Mouse (Mus musculus): Measurements from ENCODE around the gene Mfsd12. TPM values are rescaled to one million over a fixed set of nuclear protein-coding genes. Genes with fewer than 3 reads are reported as not detected.

Gene Mfsd12
- total RNA-seq, 2 experiments from 2014 or later: 12.5 to 13.7 TPM

- intact Hi-C loops (cut with DNase I): no loop called here
- DNase-seq (ENCODE audit: low spot score): no peak
Measured at GRCm38 (mm10) chr10:81377362-81377664, 20.0 kb downstream of the Mfsd12 start.

- intact Hi-C loops (cut with DNase I): no loop called here
- no peak for DNase-seq (ENCODE audit: low spot score)
Measured at GRCm38 (mm10) chr10:81377793-81378552, 20.7 kb downstream of the Mfsd12 start, which contains the start of gene Fzr1. Gene Fzr1, minus strand, starts transcription at chr10:81378516.

- DNase-seq (ENCODE audit: low spot score): peak; percentile 100
- intact Hi-C loops (cut with DNase I): no loop called here
Measured at GRCm38 (mm10) chr10:81378553-81379182, 21.4 kb downstream of the Mfsd12 start.

GRCm38 (mm10) chr10:81379183-81379553, 21.9 kb downstream of the Mfsd12 start:
- DNase-seq (ENCODE audit: low spot score): no peak
- intact Hi-C loops (cut with DNase I): no loop called here

- intact Hi-C loops (cut with DNase I): no loop called here
- DNase-seq (ENCODE audit: low spot score): no peak
Measured at GRCm38 (mm10) chr10:81379809-81380378, 22.6 kb downstream of the Mfsd12 start.

GRCm38 (mm10) chr10:81382039-81382438, 24.7 kb downstream of the Mfsd12 start:
- no peak for DNase-seq (ENCODE audit: low spot score)
- intact Hi-C loops (cut with DNase I): no loop called here

- intact Hi-C loops (cut with DNase I): no loop called here
- peak; percentile 97 for DNase-seq (ENCODE audit: low spot score)
Measured at GRCm38 (mm10) chr10:81383802-81384604, 26.7 kb downstream of the Mfsd12 start, which contains the start of the genes Dohh and Gm48551. Gene Dohh, plus strand, starts transcription at chr10:81384428. Gene Gm48551, plus strand, starts transcription at chr10:81384466.

- DNase-seq (ENCODE audit: low spot score): no peak
- intact Hi-C loops (cut with DNase I): no loop called here
Measured at GRCm38 (mm10) chr10:81384605-81384982, 27.3 kb downstream of the Mfsd12 start.

GRCm38 (mm10) chr10:81385603-81386306, 28.5 kb downstream of the Mfsd12 start:
- no peak for DNase-seq (ENCODE audit: low spot score)
- intact Hi-C loops (cut with DNase I): no loop called here

- DNase-seq (ENCODE audit: low spot score): no peak
- intact Hi-C loops (cut with DNase I): no loop called here
Measured at GRCm38 (mm10) chr10:81387716-81388115, 30.4 kb downstream of the Mfsd12 start.

GRCm38 (mm10) chr10:81388505-81389055, 31.3 kb downstream of the Mfsd12 start, which contains the start of gene Gm48552:
Gene Gm48552, plus strand, starts transcription at chr10:81389005.
- intact Hi-C loops (cut with DNase I): loop anchor here (1.0 kb wide), 1 partner anchor 62 kb away; no protein-coding TSS in a partner anchor
- no peak for DNase-seq (ENCODE audit: low spot score)

- intact Hi-C loops (cut with DNase I): loop anchor here (1.0 kb wide), 1 partner anchor 61 kb away; no protein-coding TSS in a partner anchor
Measured at GRCm38 (mm10) chr10:81389373-81389772, 32.1 kb downstream of the Mfsd12 start.

GRCm38 (mm10) chr10:81389801-81390677, 32.7 kb downstream of the Mfsd12 start:
- intact Hi-C loops (cut with DNase I): loop anchor here (1.0 kb wide), 1 partner anchor 60 kb away; no protein-coding TSS in a partner anchor
- no peak for DNase-seq (ENCODE audit: low spot score)

More at GRCm38 (mm10) chr10:81389373-81389772, 32.1 kb downstream of the Mfsd12 start:
- no peak for DNase-seq (ENCODE audit: low spot score)

- intact Hi-C loops (cut with DNase I): no loop called here
- no peak for DNase-seq (ENCODE audit: low spot score)
Measured at GRCm38 (mm10) chr10:81390678-81390965, 33.3 kb downstream of the Mfsd12 start.

- DNase-seq (ENCODE audit: low spot score): no peak
- intact Hi-C loops (cut with DNase I): no loop called here
Measured at GRCm38 (mm10) chr10:81392270-81392669, 35.0 kb downstream of the Mfsd12 start.

- no peak for DNase-seq (ENCODE audit: low spot score)
- intact Hi-C loops (cut with DNase I): no loop called here
Measured at GRCm38 (mm10) chr10:81392781-81393185, 35.5 kb downstream of the Mfsd12 start, which contains the start of gene Smim24. Gene Smim24, plus strand, starts transcription at chr10:81393051.

- intact Hi-C loops (cut with DNase I): no loop called here
- DNase-seq (ENCODE audit: low spot score): no peak
Measured at GRCm38 (mm10) chr10:81393456-81394063, 36.3 kb downstream of the Mfsd12 start.

- DNase-seq (ENCODE audit: low spot score): no peak
- intact Hi-C loops (cut with DNase I): loop anchor here (1.0 kb wide), 1 partner anchor 46 kb away; no protein-coding TSS in a partner anchor
Measured at GRCm38 (mm10) chr10:81395127-81395526, 37.8 kb downstream of the Mfsd12 start.
